Mouse (Mus musculus) neural tube, embryonic 11.5 days (tissue): ENCODE measurements at regions not wholly inside any gene's neighbourhood (a gene's known extent, or its start where the extent isn't known, plus 50 kb on each side); places are given as distances from the start of the nearest gene placed in this dataset.

Experiments
- ATAC-seq: fragments of 200-750 bp; cut with Nextera tagmentation; 2 replicates; pipeline ENCODE4 v1.8.0; 2017; ENCODE audit warnings: moderate number of reproducible peaks, mild to moderate bottlenecking, moderate TSS enrichment, moderate library complexity; ENCODE audit not compliant: insufficient read depth, low FRiP score, low TSS enrichment
- DNase-seq: peaks from one replicate; pipeline ENCODE4 v3.0.0-alpha.2; 2015; ENCODE audit warnings: low spot score
- H3K27ac ChIP-seq: fragments of 300-500 bp; sonication (generic); 2 replicates; pipeline ENCODE4 v1.5.1; 2014; ENCODE audit warnings: low read depth, mild to moderate bottlenecking, low read length
- H3K27me3 ChIP-seq: fragments of 300-500 bp; sonication (generic); 2 replicates; pipeline ENCODE4 v1.6.1; 2014; ENCODE audit warnings: mild to moderate bottlenecking, low read length, mixed read lengths; ENCODE audit not compliant: control insufficient read depth, insufficient read depth
- H3K36me3 ChIP-seq: fragments of 300-500 bp; sonication (generic); 2 replicates; pipeline ENCODE4 v1.6.1; 2014; ENCODE audit warnings: mild to moderate bottlenecking, low read length, moderate library complexity, mixed read lengths; ENCODE audit not compliant: control insufficient read depth, insufficient read depth
- H3K4me1 ChIP-seq: fragments of 300-500 bp; sonication (generic); 2 replicates; pipeline ENCODE4 v1.6.1; 2014; ENCODE audit warnings: low read length, mixed read lengths; ENCODE audit not compliant: control insufficient read depth, insufficient read depth
- H3K4me2 ChIP-seq: fragments of 300-500 bp; sonication (generic); 2 replicates; pipeline ENCODE4 v1.6.1; 2014; ENCODE audit warnings: low read depth, mild to moderate bottlenecking, moderate library complexity
- H3K4me3 ChIP-seq: fragments of 300-500 bp; sonication (generic); 2 replicates; pipeline ENCODE4 v1.5.1; 2014; ENCODE audit warnings: low read depth, low read length
- H3K9ac ChIP-seq: fragments of 300-500 bp; sonication (generic); 2 replicates; pipeline ENCODE4 v1.6.1; 2014; ENCODE audit warnings: mild to moderate bottlenecking, low read length
- H3K9me3 ChIP-seq: fragments of 300-500 bp; sonication (generic); 2 replicates; pipeline ENCODE4 v1.6.1; 2016; ENCODE audit warnings: low read length; ENCODE audit not compliant: control insufficient read depth
- WGBS: fragments of 180-500 bp; shearing (Covaris S2); extraction: QIAGEN DNeasy Blood & Tissue Kit; methylation state at CpG from one replicate; pipeline ENCODE4 v1.1.7; 2014; 5-methylcytosine and 5-hydroxymethylcytosine counted together

- peaks cover 18% of the 10 kb centered on the region for H3K4me1 ChIP-seq
- H3K4me2 ChIP-seq = peak overlapping the region; percentile 7; the same call in 1 of the 2 replicates
- H3K36me3 ChIP-seq = no peaks in the 10 kb centered on the region
- H3K27me3 ChIP-seq = no peaks in the 10 kb centered on the region
- DNase-seq = peak; percentile 13
- no peak overlapping the region for H3K4me3 ChIP-seq
- H3K9me3 ChIP-seq = no peaks in the 10 kb centered on the region
- no peak overlapping the region; the same call in 1 of the 2 replicates for H3K27ac ChIP-seq
- H3K9ac ChIP-seq = no peak overlapping the region; the same call in 1 of the 2 replicates
- 55% methylated on average over 13 of the region's 13 CpGs for WGBS
- ATAC-seq = 0 out of 2 replicates have a peak, but pooled peaks have one; percentile 48
Measured at GRCm38 (mm10) chr8:26595431-26596018, 381.6 kb upstream of the Zfp703 start.

- Histone ChIP-seq H3K4me3 (no peak overlapping the region), H3K27ac (no peak overlapping the region), H3K4me1 (peaks cover 18% of the 10 kb centered on the region), H3K9ac (no peak overlapping the region), H3K27me3 (no peaks in the 10 kb centered on the region), H3K9me3 (no peaks in the 10 kb centered on the region), H3K36me3 (no peaks in the 10 kb centered on the region), H3K4me2 (no peak overlapping the region)
- ATAC-seq (no peak), DNase-seq (no peak)
- 63% methylated on average over 7 of the region's 7 CpGs for WGBS
Measured at GRCm38 (mm10) chr8:26596665-26597362, 380.3 kb upstream of the Zfp703 start.

GRCm38 (mm10) chr8:26598520-26598919, 378.6 kb upstream of the Zfp703 start:
- WGBS = 91% methylated on average over 8 of the region's 8 CpGs

DNA sequence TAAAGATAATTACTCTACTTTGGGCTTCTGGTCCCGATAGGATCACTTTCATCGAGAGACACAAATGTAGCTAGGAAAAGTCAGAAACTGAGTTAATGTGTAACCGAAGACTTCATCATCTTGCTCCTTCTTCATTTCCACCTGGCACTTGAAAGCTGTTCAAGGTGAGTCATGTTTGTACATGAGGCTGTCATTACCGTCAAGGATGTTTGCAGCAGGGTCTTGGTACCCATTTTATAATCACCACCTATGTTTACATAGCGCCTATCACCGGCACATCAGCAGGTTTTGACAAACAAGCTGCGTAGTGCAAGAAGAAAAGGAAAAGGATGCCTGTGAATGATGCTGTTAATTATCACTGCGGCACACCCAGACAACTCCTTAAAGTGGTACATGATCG, 377.0 kb upstream of the Zfp703 start:
- Histone ChIP-seq H3K36me3 (no peaks in the 10 kb centered on the region), H3K4me2 (no peak overlapping the region), H3K27ac (no peak overlapping the region), H3K9ac (no peak overlapping the region), H3K9me3 (no peaks in the 10 kb centered on the region), H3K4me3 (no peak overlapping the region), H3K4me1 (peaks cover 6% of the 10 kb centered on the region), H3K27me3 (no peaks in the 10 kb centered on the region)
- DNase-seq = no peak
- no peak for ATAC-seq
- 96% methylated on average over 9 of the region's 9 CpGs for WGBS

More at GRCm38 (mm10) chr8:26598520-26598919, 378.6 kb upstream of the Zfp703 start:
- Histone ChIP-seq H3K4me3 (no peak overlapping the region), H3K36me3 (no peaks in the 10 kb centered on the region), H3K4me2 (no peak overlapping the region), H3K4me1 (peaks cover 14% of the 10 kb centered on the region), H3K27me3 (no peaks in the 10 kb centered on the region), H3K9ac (no peak overlapping the region), H3K27ac (no peak overlapping the region), H3K9me3 (no peaks in the 10 kb centered on the region)
- ATAC-seq (no peak), DNase-seq (no peak)

GRCm38 (mm10) chr8:26608001-26608400, 369.1 kb upstream of the Zfp703 start:
- no peaks in the 10 kb centered on the region for H3K36me3 ChIP-seq
- no peak overlapping the region for H3K4me3 ChIP-seq
- no peaks in the 10 kb centered on the region for H3K9me3 ChIP-seq
- no peaks in the 10 kb centered on the region for H3K4me1 ChIP-seq
- WGBS = 86% methylated on average over 1 of the region's 1 CpGs
- no peak overlapping the region for H3K9ac ChIP-seq
- H3K27ac ChIP-seq = no peak overlapping the region
- no peaks in the 10 kb centered on the region for H3K27me3 ChIP-seq
- ATAC-seq = no peak
- H3K4me2 ChIP-seq = no peak overlapping the region
- DNase-seq = no peak

GRCm38 (mm10) chr8:26608588-26608987, 368.5 kb upstream of the Zfp703 start:
- H3K9ac ChIP-seq = no peak overlapping the region
- H3K36me3 ChIP-seq = no peaks in the 10 kb centered on the region
- 57% methylated on average over 3 of the region's 3 CpGs for WGBS
- no peaks in the 10 kb centered on the region for H3K9me3 ChIP-seq
- H3K27me3 ChIP-seq = no peaks in the 10 kb centered on the region
- ATAC-seq (no peak), DNase-seq (no peak)
- no peak overlapping the region for H3K4me3 ChIP-seq
- H3K27ac ChIP-seq = no peak overlapping the region
- no peak overlapping the region for H3K4me2 ChIP-seq
- H3K4me1 ChIP-seq = no peaks in the 10 kb centered on the region

DNA sequence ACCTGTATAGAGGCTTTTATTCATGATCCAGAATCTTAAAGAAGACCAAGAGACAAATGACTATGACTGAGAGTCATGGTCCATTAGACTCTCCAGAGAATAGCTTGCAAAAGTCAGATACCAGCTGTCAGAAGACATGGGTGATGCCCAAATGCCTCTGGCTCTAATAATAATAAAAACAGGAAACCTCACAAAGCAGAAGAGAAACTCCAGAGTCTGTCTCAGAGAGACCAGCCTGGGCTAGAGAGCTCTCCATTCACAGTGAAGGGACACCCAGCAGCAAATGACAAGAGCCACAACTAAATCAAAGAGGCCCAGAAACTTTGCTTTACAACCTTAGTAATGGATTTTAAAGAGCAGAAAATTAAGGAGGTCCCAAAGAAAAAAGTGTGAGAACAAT, 365.0 kb upstream of the Zfp703 start:
- Histone ChIP-seq H3K4me3 (no peak overlapping the region), H3K9me3 (peaks cover under 1% of the 10 kb centered on the region; the same call in 1 of the 2 replicates)

DNA sequence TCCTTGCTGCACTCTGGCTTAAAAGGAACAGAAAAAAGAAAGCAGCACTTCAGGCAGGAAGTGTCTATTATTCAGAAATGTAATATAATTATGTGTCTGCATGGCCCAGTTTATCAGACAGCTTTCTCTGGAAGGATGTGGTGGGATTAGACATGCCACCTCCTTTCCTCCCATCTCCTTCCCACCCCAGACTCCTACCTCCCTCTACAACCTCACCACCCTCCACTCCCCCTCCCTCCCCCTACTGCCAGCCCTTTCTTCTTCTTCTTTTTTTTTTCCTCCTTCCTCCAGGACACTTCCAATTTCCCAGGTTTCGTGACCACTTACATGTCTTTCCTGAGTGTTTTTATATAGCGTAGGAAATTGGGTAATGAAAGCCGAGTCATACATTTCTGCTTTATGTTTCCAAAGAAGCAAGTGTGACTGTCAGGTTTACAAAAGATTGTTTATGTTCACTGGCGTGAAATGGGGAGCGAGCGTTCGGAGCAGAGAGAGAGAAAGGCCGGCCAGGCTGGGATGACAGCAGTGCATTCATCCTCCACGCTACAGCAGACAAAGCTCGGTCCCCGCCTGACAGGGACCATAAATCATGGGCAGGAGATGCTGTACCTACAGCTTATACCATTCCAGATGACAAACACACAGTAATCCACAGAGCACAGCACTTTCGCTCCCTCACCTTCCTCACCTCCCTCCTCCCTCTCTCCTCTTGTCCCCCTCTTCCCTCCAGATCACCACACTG, 354.6 kb upstream of the Zfp703 start:
- peak overlapping the region; percentile 17 for H3K4me2 ChIP-seq
- H3K27ac ChIP-seq = peak overlapping the region; percentile 77
- peaks cover 25% of the 10 kb centered on the region for H3K4me1 ChIP-seq
- no peaks in the 10 kb centered on the region for H3K36me3 ChIP-seq
- no peak overlapping the region for H3K4me3 ChIP-seq
- H3K27me3 ChIP-seq = no peaks in the 10 kb centered on the region
- H3K9ac ChIP-seq = no peak overlapping the region
- no peaks in the 10 kb centered on the region for H3K9me3 ChIP-seq
- peak; percentile 93 for ATAC-seq
- 4% methylated on average over 12 of the region's 12 CpGs for WGBS
- peak; percentile 83 for DNase-seq

More for the DNA sequence above, 365.0 kb upstream of the Zfp703 start:
- H3K4me2 ChIP-seq = no peak overlapping the region
- DNase-seq (no peak), ATAC-seq (no peak)
- H3K27me3 ChIP-seq = no peaks in the 10 kb centered on the region
- no peak overlapping the region for H3K9ac ChIP-seq
- no peak overlapping the region for H3K27ac ChIP-seq
- no peaks in the 10 kb centered on the region for H3K36me3 ChIP-seq
- no peaks in the 10 kb centered on the region for H3K4me1 ChIP-seq
